Mouse (Mus musculus) frontal cortex, postnatal 36 days (tissue): ENCODE data around the gene Tom1l2.
A peak's percentile ranks its signal among the peaks of the same experiment; 100 is the strongest.

Source experiments
- DNase-seq, 2 experiments: peaks; one replicate each; pipeline ENCODE4 v3.0.0; 2022; ENCODE audit warnings: low spot score in 2 of 2

Gene Tom1l2

DNA sequence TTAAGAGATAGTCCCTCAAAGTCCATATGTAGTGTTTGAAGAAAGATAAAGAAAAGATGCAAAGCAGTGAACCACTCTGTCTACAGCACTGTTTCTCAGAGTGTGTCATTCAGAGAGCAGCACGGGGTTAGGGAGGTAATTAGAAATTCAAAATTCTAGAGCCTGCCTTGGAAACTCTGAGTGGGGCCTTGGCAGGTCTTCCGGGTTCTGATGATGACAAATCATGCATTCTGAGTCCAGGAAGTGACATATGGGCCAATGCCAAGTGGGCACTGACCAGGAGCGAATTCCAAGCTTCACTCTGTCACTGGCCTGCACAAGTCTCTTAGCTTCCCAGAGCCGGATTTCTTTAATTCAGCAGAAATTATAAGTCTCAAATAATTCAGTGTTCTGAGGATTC, 6.2 kb downstream of the Tom1l2 start:
- DNase-seq, result peak in 1 of 2 experiments; percentile 36

DNA sequence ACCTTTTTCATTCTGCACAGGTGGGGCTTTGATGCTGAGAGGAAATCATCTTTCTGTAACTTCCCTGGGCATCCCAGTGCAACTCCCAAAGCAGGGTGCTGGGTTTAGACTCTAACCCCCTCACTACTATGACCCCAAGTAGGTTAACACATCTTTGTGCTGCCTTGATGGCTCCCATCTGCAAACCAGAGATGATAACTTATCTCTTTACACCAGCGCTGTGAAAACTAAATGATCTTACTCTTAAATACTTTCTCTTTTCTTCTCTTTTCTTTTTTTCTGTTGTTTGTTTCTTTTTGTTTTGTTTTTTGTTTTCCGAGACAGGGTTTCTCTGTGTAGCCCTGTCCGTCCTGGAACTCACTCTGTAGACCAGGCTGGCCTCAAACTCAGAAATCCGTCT, 6.8 kb downstream of the Tom1l2 start:
- DNase-seq, result no peak

DNA sequence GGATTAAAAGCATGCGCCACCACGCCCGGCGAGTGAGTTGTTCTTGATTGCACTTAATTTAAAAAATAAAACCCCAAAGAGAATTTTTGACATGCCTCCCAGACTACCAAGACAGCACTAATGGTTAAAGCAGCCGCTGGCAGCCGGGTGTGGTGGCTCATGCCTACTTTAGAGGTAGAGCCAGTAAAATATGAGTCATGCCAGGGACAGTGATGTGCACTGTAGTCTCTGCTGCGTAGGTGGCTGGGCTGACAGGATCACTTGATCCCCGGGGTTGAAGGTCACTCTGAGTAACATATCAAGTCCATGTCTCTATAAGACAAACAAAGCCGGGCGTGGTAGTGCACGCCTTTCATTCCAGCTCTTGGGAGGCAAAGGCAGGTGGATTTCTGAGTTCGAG, 13.3 kb downstream of the Tom1l2 start:
- no peak for DNase-seq

DNA sequence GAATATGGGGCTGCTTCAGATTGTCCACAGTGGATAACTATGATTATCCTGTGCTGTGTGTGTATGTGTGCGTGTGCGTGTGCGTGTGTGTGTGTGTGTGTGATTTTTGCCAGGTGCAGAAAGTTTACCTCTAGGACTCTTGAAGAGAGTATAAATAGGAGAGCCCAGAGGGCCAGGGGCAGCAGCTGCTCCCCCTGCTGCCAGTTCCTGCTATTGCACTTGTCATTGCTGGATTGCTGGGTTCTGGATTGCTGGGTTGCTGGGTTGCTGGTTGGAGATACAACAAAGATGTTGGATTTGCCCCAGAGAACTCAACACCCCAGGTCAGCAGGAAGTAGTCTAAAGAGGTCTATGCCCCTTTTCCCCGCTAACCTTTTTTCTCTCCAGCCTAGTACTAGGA, 14.4 kb downstream of the Tom1l2 start:
- DNase-seq, result no peak

DNA sequence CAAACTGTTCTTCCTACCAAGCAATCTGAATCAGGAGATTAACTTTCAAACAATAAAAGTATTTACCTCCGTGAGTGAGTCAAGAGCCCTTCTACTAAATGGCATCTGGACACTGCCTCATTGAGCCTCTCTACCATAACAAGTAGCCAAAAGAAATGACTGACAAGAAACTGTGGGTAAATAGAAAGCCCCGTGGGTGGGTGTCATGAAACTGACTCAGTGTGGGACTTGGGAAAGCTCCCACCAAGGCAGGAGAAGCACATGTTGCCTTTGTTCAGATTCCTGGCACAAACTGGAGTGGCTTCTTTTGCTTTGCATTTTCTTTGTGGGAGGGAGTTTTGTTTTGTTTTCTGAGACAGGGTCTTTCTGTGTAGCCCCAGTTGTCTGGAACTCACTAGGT, 16.9 kb downstream of the Tom1l2 start:
- peak in 1 of 2 experiments; percentile 21 for DNase-seq

DNA sequence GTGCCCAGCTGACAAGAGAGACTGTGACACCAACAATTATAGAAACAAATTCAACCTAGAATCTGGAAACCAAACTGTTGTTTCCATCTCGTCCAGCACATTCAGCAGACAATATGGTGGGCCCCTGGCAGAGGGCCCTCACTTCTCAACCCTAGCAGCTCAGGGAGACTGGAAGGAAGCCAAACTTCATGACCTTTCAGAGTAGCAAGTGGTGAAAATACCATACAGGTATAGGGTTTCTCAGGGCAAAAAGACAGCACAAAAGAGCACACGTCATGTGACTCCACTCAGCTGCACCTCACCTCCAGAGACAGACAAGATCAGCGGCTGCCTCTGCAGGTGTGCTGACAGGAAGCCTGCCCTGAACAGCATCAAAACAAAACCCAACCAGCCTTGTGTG, 18.6 kb downstream of the Tom1l2 start:
- no peak for DNase-seq

DNA sequence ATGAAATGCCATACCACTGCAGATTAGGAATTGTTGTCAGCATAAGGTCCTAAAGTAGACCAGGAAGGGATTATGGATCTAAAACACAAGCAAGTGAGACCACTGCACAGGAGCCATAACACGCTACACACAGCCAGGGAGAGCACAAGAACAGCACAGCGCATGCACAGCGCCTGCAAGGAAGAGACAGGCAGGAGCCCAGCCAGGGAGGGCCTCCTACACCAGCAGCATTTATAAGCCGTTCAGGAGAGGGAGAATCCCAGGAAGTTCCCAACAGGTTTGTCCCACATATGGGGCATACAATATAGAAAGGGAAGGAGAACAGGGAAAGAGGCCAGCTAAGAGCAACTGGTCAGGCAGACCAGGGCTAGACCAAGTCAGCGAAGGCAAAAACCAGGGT, 19.2 kb downstream of the Tom1l2 start:
- peak in 1 of 2 experiments; percentile 34 for DNase-seq

DNA sequence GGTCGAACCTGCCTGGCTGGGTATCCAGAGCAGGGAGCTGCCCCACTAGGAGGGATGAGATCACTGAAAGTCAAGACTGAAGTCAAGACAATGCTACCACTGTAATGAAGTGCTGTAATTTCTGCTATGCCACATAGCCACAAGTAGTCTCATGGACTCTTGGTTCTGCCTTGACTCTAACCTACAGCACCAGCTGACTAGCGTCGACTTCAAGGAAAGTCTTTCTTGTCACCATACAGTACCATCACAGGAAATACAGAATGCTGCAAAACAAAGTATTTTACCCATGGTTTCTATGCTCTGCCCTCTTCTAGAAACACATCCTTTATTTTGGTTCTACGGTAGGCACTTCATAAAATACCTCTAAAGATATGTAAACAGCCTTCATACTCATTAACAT, 22.2 kb downstream of the Tom1l2 start:
- no peak for DNase-seq

DNA sequence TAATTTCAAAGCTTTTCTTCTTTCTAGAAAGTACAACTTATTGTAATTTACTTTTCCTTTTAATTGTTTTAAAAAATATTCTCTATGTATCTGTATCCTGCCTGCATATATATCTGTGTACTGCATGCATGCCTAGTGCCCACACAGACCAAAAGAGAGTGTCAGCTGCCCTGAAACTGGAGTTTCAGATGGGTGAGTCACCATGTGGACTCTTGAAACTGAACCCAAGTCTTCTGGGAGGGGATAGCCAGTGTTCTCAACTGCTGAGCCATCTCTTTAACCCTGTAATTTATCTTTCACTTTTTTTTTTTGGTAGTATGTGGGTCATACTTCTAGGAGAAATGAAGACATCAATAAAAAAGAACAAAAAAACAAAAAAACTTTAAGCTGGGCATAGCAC, 29.0 kb downstream of the Tom1l2 start:
- no peak for DNase-seq

DNA sequence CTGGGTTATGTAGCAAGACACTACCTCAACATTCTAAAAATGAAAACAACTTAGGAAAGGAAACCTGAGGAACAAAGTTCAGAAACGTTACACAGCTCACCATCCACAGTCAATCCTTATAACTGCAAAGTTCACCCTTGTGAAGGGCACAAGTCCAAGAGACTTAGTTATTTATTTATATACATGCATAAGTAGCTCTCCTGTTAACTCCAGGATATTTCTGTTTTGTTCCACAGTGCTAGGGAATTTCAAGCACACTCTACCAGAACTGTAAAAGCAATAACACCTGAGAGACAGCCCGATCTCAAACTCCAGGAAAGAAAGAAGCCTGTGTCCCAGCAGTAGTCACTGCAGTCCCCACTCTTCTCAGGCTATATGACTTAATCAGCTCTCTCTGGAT, 31.3 kb downstream of the Tom1l2 start:
- DNase-seq, result no peak

DNA sequence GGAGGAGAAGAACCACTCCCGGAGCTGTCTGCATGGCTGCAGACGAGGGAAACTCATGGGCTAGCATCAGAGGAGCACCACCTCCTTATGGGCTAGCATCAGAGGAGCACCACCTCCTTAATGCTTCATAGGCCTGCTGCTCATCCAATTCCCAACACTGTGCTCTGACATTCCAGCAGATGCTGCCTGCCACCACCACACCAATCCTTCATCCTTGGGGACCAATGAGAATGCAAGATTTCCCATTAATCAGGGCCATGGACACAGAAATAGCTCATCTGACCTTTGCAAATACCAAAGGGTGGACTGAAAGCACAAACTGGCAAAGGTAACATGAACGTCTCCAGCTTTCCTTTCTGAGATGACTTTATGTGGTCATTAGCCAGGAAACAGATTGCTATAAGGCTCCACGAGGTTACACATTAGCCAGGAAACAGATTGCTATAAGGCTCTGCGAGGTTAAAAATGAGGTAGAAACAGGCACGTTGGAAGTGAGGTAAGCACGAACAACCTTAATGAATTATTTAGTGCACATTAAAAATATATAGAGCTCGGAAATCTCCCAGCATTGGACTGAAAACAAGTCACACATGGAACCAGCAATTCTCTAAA, 32.2 kb downstream of the Tom1l2 start:
- no peak for DNase-seq

DNA sequence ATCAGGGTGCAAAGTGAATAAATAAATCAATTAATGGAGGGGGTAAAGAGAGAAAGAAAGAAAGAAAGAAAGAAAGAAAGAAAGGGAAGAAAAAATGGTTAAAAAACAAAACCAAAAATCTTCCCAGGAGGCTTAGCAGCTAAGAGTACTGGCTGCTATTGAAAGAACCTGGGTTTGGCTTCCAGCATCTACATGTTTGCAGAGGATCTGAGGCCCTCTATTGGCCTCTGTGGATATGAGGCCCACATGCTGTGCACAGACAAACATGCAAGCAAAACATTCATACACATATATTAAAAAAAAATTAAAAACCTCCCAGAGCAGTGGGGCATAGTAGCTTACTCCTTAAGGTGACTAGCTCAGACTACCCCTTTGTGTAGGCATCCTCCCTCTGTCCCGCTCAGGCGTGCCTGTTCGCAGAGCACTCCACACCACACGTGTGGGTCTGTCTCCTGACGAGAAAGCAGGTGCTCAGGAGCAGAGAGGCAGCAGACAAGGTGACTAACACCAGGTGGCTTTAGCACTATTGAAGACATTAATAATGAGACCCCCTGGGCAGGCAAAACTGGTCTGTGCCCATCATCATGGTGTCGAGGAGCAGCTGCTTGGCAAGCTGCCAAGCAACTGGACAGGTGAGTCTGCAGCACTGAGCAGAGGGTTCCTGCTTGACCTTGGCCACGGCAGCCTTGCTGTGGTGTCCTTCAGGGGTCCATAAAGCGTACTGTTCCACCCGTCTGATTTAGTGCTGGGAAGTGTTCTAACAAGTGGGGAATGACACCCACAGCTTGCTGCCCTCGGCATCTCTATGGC, 33.2 kb downstream of the Tom1l2 start:
- DNase-seq, result no peak

DNA sequence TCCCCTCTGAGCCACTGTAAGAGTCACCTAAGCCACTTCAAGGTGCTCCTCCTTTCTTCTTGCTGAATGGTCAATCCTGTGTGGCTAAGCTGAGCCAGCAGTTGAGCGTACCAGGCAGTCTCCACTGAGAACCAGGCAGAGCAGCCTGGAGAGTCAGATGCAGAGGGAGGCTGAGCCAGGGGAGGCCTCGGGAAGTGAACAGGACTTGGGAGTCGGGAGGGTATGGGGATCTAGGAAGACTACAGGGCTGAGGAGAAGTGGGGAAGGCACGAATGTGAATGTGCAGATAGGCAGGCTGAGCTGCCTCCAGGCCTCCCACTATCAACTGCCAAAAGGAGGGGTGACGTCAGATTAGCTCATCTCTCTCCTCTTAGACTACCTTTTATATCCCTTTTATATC, 34.0 kb downstream of the Tom1l2 start:
- peak in 1 of 2 experiments; percentile 59 for DNase-seq

DNA sequence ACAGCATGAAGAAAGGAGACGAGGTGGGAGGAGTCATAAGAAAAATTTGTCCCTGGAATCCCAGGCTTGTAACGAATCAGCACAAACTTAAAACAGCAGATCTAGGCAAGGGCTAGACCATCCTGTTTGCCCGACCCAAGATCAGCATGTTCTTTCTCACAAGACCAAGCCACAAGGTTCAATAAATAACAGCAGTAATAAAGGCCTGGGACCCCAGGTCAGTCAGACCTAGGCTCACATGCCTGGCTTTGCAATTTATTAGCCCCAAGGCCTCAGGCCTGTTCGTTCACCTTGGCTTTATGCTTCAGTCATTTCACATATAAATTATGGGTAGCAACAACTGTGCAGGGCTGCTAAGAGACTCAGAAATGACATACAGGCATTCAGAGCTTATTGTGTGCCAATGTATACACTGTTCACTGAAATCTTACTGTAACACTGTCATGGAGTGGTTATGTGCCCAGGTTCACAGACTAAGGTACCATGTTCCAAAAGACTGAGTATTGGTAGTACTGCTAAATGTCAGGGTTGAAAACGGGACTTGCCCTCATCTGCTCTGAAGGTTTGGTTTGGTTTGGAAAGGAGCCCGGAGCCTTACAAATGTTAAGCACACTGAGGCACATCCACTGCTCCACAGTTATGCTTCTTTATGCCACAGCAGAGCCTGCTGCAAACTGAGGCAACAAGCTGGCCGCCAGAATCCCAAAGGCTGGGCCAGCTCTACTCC, 35.2 kb downstream of the Tom1l2 start:
- DNase-seq, result no peak

DNA sequence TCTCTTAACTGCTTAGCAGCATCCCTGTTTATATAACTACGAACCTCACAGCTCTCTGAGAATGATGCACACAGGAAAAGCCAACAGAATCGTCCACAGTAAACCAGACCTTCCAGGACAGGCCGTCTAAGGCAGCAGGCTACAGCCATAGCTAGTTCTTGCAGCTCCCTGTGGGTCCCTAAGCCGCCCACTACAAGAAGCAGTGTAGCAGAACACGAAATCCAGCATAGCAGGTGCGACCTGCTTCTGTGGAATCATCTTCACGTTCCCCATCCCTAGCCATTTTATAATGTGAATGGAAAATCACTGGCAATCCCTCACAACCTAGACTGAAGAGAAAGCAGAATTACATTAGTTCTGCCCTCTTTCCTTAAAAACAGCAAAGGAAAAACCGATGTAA, 35.8 kb downstream of the Tom1l2 start:
- DNase-seq, result peak in 1 of 2 experiments; percentile 65

DNA sequence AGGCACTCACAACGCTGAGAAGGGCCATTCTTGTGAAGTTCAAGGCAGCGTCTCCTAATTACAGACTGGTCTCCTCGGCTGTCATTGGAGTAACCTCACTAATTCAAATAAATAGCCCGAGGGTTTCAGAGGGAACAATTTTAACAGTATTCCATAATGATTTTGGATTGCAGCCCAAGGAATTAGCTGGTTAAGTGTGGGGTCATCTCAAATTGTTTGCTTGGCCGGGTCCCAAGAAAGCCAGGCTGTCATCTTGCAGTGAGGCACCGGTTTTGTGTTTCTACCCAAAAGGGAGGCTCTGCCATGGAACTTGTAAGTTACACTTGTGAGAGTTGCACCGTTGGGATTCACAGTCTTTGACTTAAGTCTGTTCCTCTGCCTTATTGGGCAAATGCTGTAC, 36.5 kb downstream of the Tom1l2 start:
- no peak for DNase-seq

DNA sequence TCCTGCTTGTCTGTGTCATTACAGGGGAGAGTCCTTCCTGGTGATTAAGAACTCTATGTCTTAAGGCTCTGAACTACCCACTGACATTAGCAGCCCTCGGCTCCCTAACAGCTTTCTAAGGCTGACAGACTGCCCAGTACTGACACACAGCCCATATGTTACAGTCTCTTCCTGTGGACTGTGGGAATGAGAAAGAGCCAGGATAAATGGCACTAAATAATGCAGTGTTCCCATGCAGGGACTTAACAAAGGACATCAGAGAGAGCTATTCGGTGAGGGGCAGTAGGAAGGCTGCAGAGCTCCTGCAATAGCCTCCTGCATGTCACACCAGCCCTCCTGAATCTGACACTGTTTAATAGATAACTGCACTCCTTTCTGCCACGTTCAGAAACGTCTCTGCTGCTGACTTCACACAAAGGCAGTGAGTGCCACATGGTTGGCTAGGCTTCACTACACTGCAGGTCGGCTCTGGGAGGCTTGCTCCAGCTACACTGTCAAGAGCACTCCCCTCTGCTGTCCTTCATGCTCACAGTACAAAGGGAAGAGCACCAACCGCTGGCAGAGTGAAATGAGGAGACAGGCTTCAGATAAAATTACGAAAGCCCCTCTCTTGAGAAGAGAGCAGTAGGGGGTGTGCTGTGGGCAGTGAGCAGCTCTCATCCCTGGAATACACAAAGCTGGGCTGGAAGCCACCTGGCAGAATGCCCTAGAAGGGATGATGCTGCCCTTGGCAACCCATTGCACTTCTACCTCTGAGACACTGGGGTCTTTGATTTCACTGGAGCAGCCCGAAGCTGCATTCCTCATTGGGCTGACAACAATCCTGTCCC, 41.5 kb downstream of the Tom1l2 start:
- peak; percentile 73 to 84 for DNase-seq

DNA sequence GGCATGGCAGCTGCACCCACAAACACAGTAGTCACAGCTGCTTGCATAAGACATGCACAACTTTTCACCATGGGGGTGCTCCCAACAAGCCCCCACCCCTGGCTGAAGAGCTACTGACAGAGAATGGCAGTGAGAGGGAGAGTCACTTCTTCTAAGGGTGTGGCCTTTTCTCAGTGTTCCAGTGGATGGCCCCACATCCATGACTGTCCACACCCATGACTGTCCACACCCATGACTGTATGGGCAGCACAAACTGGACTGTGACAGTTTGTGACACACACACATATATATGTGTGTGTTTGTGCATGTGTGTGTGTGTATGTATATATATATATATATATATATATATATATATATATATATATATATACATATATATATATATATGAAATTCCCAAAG, 42.8 kb downstream of the Tom1l2 start:
- no peak for DNase-seq

DNA sequence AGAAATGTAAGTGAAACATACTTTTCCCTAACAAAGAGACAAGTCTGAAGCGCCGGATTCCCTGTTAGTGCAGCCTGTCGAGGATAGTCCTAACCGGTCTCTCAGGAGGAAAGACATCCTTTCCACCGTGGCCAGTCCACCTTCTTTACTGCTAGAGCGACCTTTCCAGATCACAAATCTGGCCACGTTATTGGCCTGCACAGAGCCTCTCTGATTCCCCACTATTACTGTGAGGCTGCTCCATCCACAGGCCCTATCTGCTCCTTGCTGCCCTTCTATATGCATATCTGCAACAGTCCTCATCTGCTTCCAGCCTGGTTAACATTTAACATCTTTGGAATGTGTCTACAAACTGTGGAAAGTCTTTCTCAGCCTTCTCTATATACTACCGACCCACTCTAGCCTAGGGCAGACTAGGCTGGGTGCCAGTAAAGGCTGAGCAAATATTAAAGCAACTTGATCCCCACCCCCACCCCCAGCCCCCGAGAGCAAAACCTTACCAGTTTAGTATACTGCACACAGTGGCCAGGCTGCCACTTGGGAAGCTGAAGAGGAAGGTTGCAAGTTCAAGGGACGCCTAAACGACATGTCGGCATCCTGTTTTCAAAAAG, 44.1 kb downstream of the Tom1l2 start:
- no peak for DNase-seq

DNA sequence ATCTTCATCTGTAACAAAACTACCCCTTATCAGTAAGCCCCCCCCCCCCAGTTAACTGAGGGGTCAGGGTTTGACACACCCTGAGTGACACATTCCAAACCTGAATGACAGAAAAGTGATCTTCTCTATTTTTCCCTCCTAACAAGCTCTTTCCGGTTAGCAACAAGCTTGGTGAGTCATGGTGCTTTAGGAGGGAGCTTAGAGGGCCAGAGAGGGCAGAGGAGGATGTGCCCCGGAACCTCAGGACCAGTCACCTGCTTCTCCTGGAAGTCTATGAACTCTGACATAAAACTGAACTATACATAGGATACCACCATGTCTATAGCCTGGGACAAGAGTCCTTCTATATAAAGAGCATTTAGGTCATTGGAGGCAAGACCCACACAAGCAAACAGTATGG, 44.6 kb downstream of the Tom1l2 start:
- DNase-seq, result no peak

DNA sequence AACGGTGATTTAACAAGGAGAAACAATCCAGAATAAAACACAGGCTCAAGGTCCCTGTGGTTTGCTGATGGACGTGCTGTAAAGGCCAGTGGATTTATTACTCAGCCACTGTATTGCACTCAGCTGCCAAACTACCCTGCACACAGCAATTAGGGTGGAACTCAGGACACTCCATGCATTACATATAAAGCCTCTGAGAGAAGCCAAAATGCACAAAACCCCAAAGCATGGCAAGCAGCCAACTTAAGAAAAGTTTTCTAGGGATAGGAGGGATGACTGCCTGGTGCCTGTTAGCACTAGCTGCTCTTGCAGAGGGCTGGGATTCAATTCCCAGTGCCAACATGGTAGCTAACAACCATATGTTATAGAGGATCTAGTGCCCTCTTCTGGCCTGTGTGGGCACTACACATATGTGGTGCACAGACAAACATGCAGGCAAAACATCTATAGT, 45.3 kb downstream of the Tom1l2 start:
- no peak for DNase-seq

DNA sequence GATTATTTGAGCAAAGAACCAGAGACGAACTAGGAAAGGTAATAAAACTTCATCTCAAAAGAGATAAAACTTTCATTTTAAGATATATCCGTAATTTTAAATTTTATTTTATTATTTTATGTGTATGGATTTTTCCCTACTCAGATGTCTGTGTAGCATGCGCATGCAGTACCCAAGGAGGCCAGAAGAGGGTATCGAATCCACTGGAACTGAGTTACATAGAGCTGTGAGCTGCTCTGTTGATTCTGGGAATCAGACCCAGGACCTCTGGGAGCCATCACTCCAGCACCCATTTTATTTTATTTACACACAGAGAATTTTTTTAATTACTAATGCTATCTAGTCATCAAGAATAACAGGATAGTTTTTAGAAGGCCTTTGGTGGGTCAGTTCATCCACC, 45.9 kb downstream of the Tom1l2 start:
- no peak for DNase-seq
